Mouse (Mus musculus): Measurements from ENCODE around the gene Wnt7a.

The Wnt7a gene

GRCm38 (mm10) chr6:91384415-91384814 lies 26.7 kb downstream of the Wnt7a start:
- no peak for DNase-seq (ENCODE audit: low spot score in 2 of 2)

- DNase-seq (ENCODE audit: low spot score in 2 of 2), result no peak
These were observed 27.3 kb downstream of the Wnt7a start for GRCm38 (mm10) chr6:91383871-91384270.

DNA sequence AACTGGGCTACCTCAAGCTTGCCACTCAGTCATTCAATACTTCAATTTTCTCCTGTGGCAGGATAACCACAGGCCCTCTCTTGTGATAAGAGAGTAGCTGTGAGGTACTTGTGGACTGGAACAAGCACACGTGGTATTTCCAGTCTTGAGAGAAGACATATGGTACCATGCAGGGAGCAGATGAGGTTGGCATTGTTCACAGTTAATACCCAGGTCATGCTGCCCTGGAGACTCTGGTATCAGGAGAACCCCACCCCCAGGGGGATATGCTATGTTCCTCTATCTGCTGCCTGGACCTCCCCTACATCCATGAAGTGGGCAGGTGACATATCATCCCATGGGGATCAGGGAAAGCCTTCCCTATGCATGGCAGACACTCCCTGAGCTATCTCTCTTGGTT lies 27.9 kb downstream of the Wnt7a start:
- DNase-seq (ENCODE audit: low spot score in 2 of 2), result no peak

GRCm38 (mm10) chr6:91379871-91380270 lies 31.3 kb downstream of the Wnt7a start:
- DNase-seq (ENCODE audit: low spot score in 2 of 2), result no peak

DNA sequence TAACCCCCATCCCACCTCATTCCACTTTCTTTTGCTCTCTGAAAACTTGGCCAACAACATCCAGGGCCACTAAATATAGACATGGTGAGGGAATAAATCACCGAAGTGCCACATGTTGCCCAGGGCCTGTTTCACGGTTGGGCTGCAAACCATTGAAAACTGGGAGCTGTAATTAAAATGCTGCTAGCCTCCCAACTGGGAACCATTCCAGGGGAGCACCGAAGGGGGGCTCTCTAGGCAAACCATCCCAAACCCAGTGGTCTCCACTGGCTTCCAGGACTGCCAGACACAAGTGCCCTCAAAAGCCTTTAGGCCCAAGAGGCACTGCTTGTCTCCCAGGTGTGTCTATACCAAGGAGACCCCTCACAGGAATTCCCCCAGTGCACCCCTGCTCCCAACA lies 31.9 kb downstream of the Wnt7a start:
- DNase-seq (ENCODE audit: low spot score in 2 of 2), result no peak

GRCm38 (mm10) chr6:91372977-91373376 lies 38.2 kb downstream of the Wnt7a start:
- no peak for DNase-seq (ENCODE audit: low spot score in 2 of 2)

DNA sequence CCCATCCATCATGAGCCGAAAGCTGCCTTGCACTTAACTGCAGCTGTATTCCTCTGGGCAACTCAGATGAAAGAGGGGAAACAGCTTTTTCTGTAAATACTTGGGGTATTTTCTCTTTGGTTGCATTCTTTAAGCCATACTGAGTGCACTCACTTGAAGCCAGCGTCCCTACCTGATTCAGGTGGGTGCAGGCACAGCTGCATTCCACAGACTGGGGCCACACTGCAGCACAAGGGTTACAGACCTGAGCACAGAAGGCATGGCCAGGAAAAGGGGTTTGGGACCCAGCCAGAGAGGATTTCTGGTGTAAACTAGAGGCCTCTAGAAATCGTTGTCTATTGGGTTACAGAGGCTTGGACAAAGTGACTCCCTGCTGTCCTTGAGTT lies 38.6 kb downstream of the Wnt7a start:
- no peak for DNase-seq (ENCODE audit: low spot score in 2 of 2)

- DNase-seq (ENCODE audit: low spot score in 2 of 2), result no peak
These were observed 39.1 kb downstream of the Wnt7a start for GRCm38 (mm10) chr6:91371912-91372585.

DNA sequence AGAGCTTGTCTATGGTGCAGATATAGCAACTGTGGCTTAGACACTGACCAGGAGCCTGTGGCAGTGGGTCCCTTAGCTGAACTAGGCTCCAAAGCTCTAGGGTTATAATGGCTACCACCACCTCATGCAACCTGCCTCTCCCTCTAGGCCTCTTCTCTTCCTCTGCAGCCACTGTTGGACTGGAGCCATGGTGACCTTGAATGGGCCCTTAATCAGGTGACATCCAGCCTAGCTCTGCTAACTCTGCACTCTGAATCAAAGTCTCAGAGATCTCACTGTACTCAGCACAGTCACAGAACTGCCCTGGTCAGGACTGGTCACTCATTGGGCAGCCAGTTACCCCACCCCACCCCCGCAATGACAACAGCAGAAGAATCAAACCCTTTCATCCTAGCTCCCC lies 44.4 kb downstream of the Wnt7a start:
- no peak for DNase-seq (ENCODE audit: low spot score in 2 of 2)

GRCm38 (mm10) chr6:91365480-91365879 lies 45.7 kb downstream of the Wnt7a start:
- DNase-seq (ENCODE audit: low spot score in 2 of 2), result no peak

DNA sequence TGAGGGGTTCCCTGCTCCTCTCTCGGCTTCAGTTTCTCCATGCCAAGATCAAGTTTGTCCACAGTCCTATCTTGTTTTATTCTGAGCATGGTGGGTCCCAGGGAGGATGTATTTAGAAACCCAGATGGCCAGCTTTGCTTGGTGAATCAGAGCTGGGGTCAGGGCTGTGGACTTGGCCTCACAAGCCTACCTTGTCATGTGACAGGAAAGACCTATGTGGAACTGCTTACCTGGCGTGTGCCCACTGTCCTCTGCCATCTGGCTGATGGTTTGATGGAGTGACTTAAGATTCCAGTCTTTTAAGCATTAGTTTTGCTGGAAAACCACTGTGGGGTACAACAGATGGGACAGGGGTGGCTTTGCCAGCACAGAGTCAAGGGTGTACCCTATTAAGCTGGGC lies 48.4 kb downstream of the Wnt7a start:
- DNase-seq (ENCODE audit: low spot score in 2 of 2), result no peak

DNA sequence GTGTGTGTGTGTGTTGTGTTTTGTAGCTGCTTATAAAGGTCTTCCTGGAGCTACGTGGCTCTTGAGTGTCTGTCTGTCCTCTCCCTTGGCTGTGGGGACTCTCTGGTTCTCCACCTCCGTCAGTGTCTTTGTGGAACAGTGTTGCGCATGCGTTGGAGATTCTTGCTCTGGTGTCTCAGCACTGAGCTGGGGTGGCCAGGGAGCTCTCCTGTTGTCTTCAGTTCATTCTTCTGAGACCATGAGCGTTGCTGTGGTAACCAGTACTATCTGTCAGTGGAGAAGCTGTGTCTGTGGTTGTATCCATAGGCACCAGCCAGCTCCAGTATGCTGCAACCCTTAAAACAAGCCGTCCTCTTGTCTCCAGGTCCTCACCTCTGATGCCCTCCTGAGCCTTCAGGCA lies 50.2 kb downstream of the Wnt7a start:
- no peak for DNase-seq (ENCODE audit: low spot score in 2 of 2)

DNA sequence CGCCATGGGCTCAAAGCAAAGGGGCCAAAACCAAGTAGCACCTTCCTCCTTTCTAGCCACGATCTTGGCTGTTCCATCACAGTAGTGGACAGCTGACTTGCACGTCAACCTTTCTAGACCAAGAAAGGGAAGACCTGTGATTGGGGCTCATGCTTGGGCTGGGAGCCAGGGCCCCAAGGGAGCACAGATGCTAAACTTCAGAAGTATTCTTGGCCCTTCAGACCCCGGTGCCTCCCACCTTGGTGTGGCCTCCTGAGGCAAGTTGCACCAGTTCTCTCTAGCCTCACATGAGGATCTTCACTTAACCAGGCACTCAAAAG lies 50.8 kb downstream of the Wnt7a start:
- DNase-seq (ENCODE audit: low spot score in 2 of 2), result no peak

DNA sequence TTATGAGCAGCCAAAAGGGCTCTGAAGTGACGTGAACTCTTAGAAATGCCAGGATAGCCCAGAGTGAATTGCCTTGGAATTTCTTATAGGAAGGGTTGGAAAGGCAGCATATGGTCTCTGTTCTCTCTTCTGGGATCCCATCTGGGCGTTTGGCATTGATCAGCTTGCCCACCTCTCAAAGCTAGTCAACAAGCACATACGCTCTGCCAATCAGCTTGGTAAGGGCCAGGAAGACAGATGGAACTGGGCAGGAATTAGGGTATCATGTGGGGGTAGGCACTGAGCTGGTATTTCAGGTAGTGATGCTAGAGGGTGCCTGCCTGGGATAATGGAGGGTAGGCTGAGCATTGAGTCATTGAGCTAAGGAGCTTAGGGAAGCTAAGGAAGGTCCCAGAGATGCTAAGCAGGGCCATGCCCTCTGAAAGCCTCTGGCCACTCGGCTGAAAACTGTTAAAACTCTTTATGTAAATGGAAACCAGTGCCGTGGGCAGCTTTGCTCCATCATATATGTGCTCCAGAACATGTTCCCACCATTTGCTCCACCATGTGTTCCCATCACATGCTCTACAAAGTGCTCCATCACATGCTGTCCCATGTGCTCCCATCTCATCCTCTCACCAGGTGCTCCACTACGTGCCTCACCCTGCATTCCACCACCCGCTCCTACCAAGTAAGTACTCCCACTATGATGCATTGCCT lies 51.3 kb downstream of the Wnt7a start:
- DNase-seq (ENCODE audit: low spot score in 2 of 2), result no peak

DNA sequence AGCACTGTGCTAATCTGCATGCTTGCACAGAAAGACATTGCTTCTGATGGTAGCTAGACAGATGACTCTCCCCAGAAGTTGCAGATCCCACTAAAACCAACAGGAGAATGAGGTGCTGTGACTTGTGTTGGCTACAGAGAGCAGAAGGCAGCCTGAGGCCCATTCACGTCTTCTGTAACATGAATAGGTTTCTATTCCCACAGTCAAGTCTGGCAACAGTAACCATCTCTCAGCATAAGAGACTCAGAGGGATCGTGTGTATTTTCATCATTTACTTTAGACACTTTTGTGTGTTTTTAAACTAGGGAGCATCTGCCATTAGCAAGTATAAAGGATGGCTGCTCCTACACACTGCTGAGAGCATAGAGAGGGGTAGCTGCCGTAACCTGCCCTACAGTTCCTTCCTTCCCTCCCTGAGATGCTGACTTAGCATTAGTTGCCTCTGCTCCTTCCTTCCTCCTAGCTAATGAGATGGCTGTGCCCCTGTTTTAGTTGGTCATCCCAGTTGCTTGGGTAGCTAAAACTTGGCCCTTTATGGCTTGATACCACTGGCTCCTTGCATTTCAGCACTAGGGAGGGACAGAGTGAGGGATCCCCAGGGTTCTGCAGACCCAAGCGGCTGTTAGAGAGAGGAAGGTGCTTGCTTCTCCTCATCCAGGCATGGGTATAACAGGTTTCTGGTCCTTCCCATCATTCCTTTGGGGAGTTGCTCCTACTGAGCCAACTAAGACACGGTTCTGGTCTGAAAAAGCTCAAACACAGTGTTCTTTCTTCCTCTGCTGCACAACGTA lies 52.1 kb downstream of the Wnt7a start:
- no peak for DNase-seq (ENCODE audit: low spot score in 2 of 2)

DNA sequence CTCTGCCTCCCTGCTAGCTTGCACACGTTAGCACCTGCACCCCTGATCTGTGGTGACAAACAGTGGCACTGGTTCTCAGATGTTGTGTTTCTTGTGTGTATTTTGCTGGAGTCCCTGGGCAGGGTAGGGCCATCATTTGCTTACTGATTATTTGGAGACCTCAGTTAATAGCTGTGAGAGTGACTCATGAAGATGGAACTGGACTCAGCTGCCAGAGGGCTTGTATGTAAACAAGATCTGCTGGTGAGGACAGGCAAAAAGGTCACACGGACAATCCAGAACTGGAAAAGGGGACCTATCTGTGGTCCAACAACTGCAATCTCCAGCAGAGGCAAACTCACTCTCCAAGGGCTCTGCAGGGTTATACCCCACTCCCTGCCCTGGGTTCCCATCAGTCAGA lies 52.8 kb downstream of the Wnt7a start:
- no peak for DNase-seq (ENCODE audit: low spot score in 2 of 2)

GRCm38 (mm10) chr6:91357238-91357876 lies 53.8 kb downstream of the Wnt7a start:
- no peak for DNase-seq (ENCODE audit: low spot score in 2 of 2)

- DNase-seq (ENCODE audit: low spot score in 2 of 2), result no peak
These were observed 61.5 kb downstream of the Wnt7a start for GRCm38 (mm10) chr6:91349620-91350019.

- no peak for DNase-seq (ENCODE audit: low spot score in 2 of 2)
These were observed 63.4 kb downstream of the Wnt7a start for GRCm38 (mm10) chr6:91347721-91348120.

GRCm38 (mm10) chr6:91346906-91347156 lies 64.3 kb downstream of the Wnt7a start:
- no peak for DNase-seq (ENCODE audit: low spot score in 2 of 2)

- DNase-seq (ENCODE audit: low spot score in 2 of 2), result no peak
These were observed 64.9 kb downstream of the Wnt7a start for GRCm38 (mm10) chr6:91346071-91346905.

GRCm38 (mm10) chr6:91345091-91345490 lies 66.1 kb downstream of the Wnt7a start:
- DNase-seq (ENCODE audit: low spot score in 2 of 2), result no peak

Data from spleen, postnatal 14 days (tissue).